Mouse (Mus musculus): ENCODE measurements around the gene Slfn4. TPM values are rescaled to one million over a fixed set of nuclear protein-coding genes. Genes with fewer than 3 reads are reported as not detected.
A peak's percentile ranks its signal among the peaks of the same experiment; 100 is the strongest.
"Not testable (repeated sequence)": the region's sequence is repeated elsewhere in the genome, so short reads cannot be mapped to it uniquely, and the experiment has no call there.

Gene Slfn4
- total and polyA plus RNA-seq, 2 experiments, result 0.11 to 0.28 TPM

DNA sequence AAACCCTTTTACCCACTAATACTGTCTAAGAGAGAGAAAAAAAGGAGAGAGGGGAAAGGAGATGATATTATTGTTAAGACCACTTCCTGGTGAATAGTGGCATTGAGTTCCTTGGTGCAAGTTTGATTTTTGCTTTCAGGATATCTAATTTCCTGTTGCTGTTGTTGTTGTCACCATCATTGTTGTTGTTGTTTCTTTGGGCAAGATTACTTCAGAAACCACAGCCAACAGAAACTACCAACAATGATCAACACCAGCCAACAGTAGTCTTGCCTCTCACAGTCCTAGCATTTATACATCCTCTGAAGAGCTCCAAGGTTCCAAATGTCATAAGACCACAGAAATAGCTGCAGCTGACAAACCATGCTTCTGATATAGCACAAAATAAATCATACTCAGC is 30.0 kb downstream of the Slfn4 start:
- H3K4me1 ChIP-seq (ENCODE audit: control insufficient read depth, insufficient read depth, low read length), result no peaks in the 10 kb centered on the region
- H3K27me3 ChIP-seq (ENCODE audit: control insufficient read depth, insufficient read depth, low read length), result no peaks in the 10 kb centered on the region
- no peak for DNase-seq (ENCODE audit: extremely low read depth, low read depth, low spot score)
- no peak for TF ChIP-seq POLR2A (IDR thresholded peaks at IDR 0.05; ENCODE audit: extremely low read depth, insufficient read depth, low read length)
- TF ChIP-seq CTCF (IDR thresholded peaks at IDR 0.05; ENCODE audit: low read depth, low read length), result no peak
- H3K4me3 ChIP-seq (ENCODE audit: insufficient read depth, low read depth, low read length), result no peak overlapping the region
- no peaks in the 10 kb centered on the region for H3K79me2 ChIP-seq (ENCODE audit: control insufficient read depth, insufficient read depth, low read length)
- no peak overlapping the region for H3K27ac ChIP-seq (replicated peaks; ENCODE audit: insufficient read depth, low read depth, low read length)
- no peak overlapping the region for H3K9ac ChIP-seq (ENCODE audit: low read depth, low read length)
- H3K36me3 ChIP-seq (ENCODE audit: control insufficient read depth, insufficient read depth, low read length), result no peaks in the 10 kb centered on the region

- Histone ChIP-seq H3K9ac (ENCODE audit: low read depth, low read length) (no peak overlapping the region), H3K27me3 (ENCODE audit: control insufficient read depth, insufficient read depth, low read length) (no peaks in the 10 kb centered on the region), H3K27ac (replicated peaks; ENCODE audit: insufficient read depth, low read depth, low read length) (no peak overlapping the region), H3K79me2 (ENCODE audit: control insufficient read depth, insufficient read depth, low read length) (no peaks in the 10 kb centered on the region), H3K4me1 (ENCODE audit: control insufficient read depth, insufficient read depth, low read length) (no peaks in the 10 kb centered on the region), H3K4me3 (ENCODE audit: insufficient read depth, low read depth, low read length) (no peak overlapping the region), H3K36me3 (ENCODE audit: control insufficient read depth, insufficient read depth, low read length) (no peaks in the 10 kb centered on the region)
- TF ChIP-seq CTCF (IDR thresholded peaks at IDR 0.05; ENCODE audit: low read depth, low read length) (no peak), POLR2A (IDR thresholded peaks at IDR 0.05; ENCODE audit: extremely low read depth, insufficient read depth, low read length) (no peak)
- DNase-seq (ENCODE audit: extremely low read depth, low read depth, low spot score), result no peak
- 60% methylated on average over 1 of the region's 1 CpGs for WGBS
Measured at GRCm38 (mm10) chr11:83216119-83216518, 41.1 kb downstream of the Slfn4 start.

DNA sequence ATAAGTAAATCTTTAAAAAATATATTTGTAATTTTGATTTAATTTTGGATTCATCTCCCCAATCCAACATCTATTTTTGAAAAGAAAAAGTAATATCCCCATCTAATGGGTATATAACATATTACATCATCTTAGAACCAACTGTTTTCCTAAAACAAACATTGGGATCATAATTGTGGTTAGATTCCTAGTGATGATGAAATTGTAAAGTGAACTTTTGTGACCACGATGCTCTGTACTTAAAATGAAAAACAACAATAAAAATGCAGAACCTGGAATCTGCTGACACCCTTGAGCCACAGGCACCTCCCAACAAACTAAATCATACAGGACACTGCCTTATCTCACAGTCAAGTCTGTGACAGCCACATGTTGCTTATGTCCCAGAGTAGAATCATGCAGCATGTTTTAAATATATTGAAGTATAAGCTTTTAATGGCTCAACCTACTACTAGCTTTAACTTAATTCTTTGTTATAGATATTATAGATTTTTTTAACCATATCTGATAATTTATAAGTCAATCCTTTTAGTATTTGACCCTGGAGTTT is 46.4 kb downstream of the Slfn4 start:
- H3K27ac ChIP-seq (replicated peaks; ENCODE audit: insufficient read depth, low read depth, low read length), result no peak overlapping the region
- no peaks in the 10 kb centered on the region for H3K4me1 ChIP-seq (ENCODE audit: control insufficient read depth, insufficient read depth, low read length)
- peak; percentile 7 for DNase-seq (ENCODE audit: extremely low read depth, low read depth, low spot score)
- H3K27me3 ChIP-seq (ENCODE audit: control insufficient read depth, insufficient read depth, low read length), result no peaks in the 10 kb centered on the region
- H3K9ac ChIP-seq (ENCODE audit: low read depth, low read length), result no peak overlapping the region
- no peaks in the 10 kb centered on the region for H3K79me2 ChIP-seq (ENCODE audit: control insufficient read depth, insufficient read depth, low read length)
- 70% methylated on average over 1 of the region's 1 CpGs for WGBS
- TF ChIP-seq CTCF (IDR thresholded peaks at IDR 0.05; ENCODE audit: low read depth, low read length) (no peak), POLR2A (IDR thresholded peaks at IDR 0.05; ENCODE audit: extremely low read depth, insufficient read depth, low read length) (no peak)
- H3K36me3 ChIP-seq (ENCODE audit: control insufficient read depth, insufficient read depth, low read length), result no peaks in the 10 kb centered on the region
- H3K4me3 ChIP-seq (ENCODE audit: insufficient read depth, low read depth, low read length), result no peak overlapping the region

- no peaks in the 10 kb centered on the region for H3K27me3 ChIP-seq (ENCODE audit: control insufficient read depth, insufficient read depth, low read length)
- no peaks in the 10 kb centered on the region for H3K79me2 ChIP-seq (ENCODE audit: control insufficient read depth, insufficient read depth, low read length)
- H3K9ac ChIP-seq (ENCODE audit: low read depth, low read length), result no peak overlapping the region
- 75% methylated on average over 7 of the region's 7 CpGs for WGBS
- TF ChIP-seq POLR2A (IDR thresholded peaks at IDR 0.05; ENCODE audit: extremely low read depth, insufficient read depth, low read length) (no peak), CTCF (IDR thresholded peaks at IDR 0.05; ENCODE audit: low read depth, low read length) (no peak)
- DNase-seq (ENCODE audit: extremely low read depth, low read depth, low spot score), result peak; percentile 7
- H3K27ac ChIP-seq (replicated peaks; ENCODE audit: insufficient read depth, low read depth, low read length), result no peak overlapping the region
- 0 out of 2 replicates have a peak overlapping the region, but pooled peaks have one; percentile 27 for H3K4me3 ChIP-seq (ENCODE audit: insufficient read depth, low read depth, low read length)
- no peaks in the 10 kb centered on the region for H3K36me3 ChIP-seq (ENCODE audit: control insufficient read depth, insufficient read depth, low read length)
- H3K4me1 ChIP-seq (ENCODE audit: control insufficient read depth, insufficient read depth, low read length), result no peaks in the 10 kb centered on the region
Measured at GRCm38 (mm10) chr11:83223367-83223766, 48.4 kb downstream of the Slfn4 start.

- 73% methylated on average over 5 of the region's 5 CpGs for WGBS
- DNase-seq (ENCODE audit: extremely low read depth, low read depth, low spot score), result not testable (repeated sequence)
Measured at GRCm38 (mm10) chr11:83223793-83224192, 48.8 kb downstream of the Slfn4 start.

GRCm38 (mm10) chr11:83224217-83224616 is 49.2 kb downstream of the Slfn4 start:
- TF ChIP-seq POLR2A (IDR thresholded peaks at IDR 0.05; ENCODE audit: extremely low read depth, insufficient read depth, low read length) (no peak), CTCF (IDR thresholded peaks at IDR 0.05; ENCODE audit: low read depth, low read length) (no peak)
- peak; percentile 33 for DNase-seq (ENCODE audit: extremely low read depth, low read depth, low spot score)
- H3K4me1 ChIP-seq (ENCODE audit: control insufficient read depth, insufficient read depth, low read length), result no peaks in the 10 kb centered on the region
- no peaks in the 10 kb centered on the region for H3K79me2 ChIP-seq (ENCODE audit: control insufficient read depth, insufficient read depth, low read length)
- 76% methylated on average over 9 of the region's 9 CpGs for WGBS
- H3K36me3 ChIP-seq (ENCODE audit: control insufficient read depth, insufficient read depth, low read length), result no peaks in the 10 kb centered on the region
- no peak overlapping the region for H3K27ac ChIP-seq (replicated peaks; ENCODE audit: insufficient read depth, low read depth, low read length)
- H3K27me3 ChIP-seq (ENCODE audit: control insufficient read depth, insufficient read depth, low read length), result no peaks in the 10 kb centered on the region
- H3K9ac ChIP-seq (ENCODE audit: low read depth, low read length), result no peak overlapping the region
- H3K4me3 ChIP-seq (ENCODE audit: insufficient read depth, low read depth, low read length), result peak overlapping the region; percentile 13

More at GRCm38 (mm10) chr11:83223793-83224192, 48.8 kb downstream of the Slfn4 start:
- H3K79me2 ChIP-seq (ENCODE audit: control insufficient read depth, insufficient read depth, low read length); H3K4me3 ChIP-seq (ENCODE audit: insufficient read depth, low read depth, low read length); H3K4me1 ChIP-seq (ENCODE audit: control insufficient read depth, insufficient read depth, low read length); H3K27ac ChIP-seq (replicated peaks; ENCODE audit: insufficient read depth, low read depth, low read length); H3K27me3 ChIP-seq (ENCODE audit: control insufficient read depth, insufficient read depth, low read length); H3K9ac ChIP-seq (ENCODE audit: low read depth, low read length); H3K36me3 ChIP-seq (ENCODE audit: control insufficient read depth, insufficient read depth, low read length): not testable (repeated sequence)

All from liver, adult 2 months (tissue).